Mouse (Mus musculus) limb, embryonic 15.5 days (tissue): ENCODE data around the gene Parl. TPM values are rescaled to one million over a fixed set of nuclear protein-coding genes. Genes with fewer than 3 reads are reported as not detected.

ENCODE experiments used
- polyA plus RNA-seq: library from polyadenylated mRNA; unstranded; fragments of >200 nt; fragmentation: Nextera tagmentation; extraction: Ambion mirVana; gene quantifications from 2 replicates; pipeline ENCODE4 v1.2.1, GENCODE M21; 2015

Gene Parl
- polyA plus RNA-seq, 1 experiment from 2014 or later = 88.4 TPM

Other genes with a start within 250 kb of the Parl start
- 20.0 and 24.0 TPM in 2 replicates for gene Klhl24, start 204.8 kb downstream of the Parl start, polyA plus RNA-seq
- 24.7 and 26.5 TPM in 2 replicates for gene Yeats2, start 161.3 kb downstream of the Parl start, polyA plus RNA-seq
- gene Map6d1, start 61.0 kb downstream of the Parl start, polyA plus RNA-seq = 0.60 and 0.68 TPM in 2 replicates
- 0.12 TPM in 2 replicates for gene Cyp2ab1, start 23.0 kb upstream of the Parl start, polyA plus RNA-seq
- gene Abcc5, start 124.0 kb upstream of the Parl start, polyA plus RNA-seq = 67.0 and 76.2 TPM in 2 replicates
- gene Eif2b5, start 196.4 kb upstream of the Parl start, polyA plus RNA-seq = 88.4 and 93.5 TPM in 2 replicates
- gene Dvl3, start 214.6 kb upstream of the Parl start, polyA plus RNA-seq = 20.9 and 22.0 TPM in 2 replicates
- 572 and 581 TPM in 2 replicates for gene Ap2m1, start 233.1 kb upstream of the Parl start, polyA plus RNA-seq
- gene Abcf3, start 246.2 kb upstream of the Parl start, polyA plus RNA-seq = 60.0 and 60.3 TPM in 2 replicates